Mouse (Mus musculus): ENCODE measurements around the gene Mamdc2.

- TF ChIP-seq CTCF (IDR thresholded peaks at IDR 0.05; ENCODE audit: low read depth, low read length) (no peak), POLR2A (IDR thresholded peaks at IDR 0.05; ENCODE audit: borderline replicate concordance, low read depth, low read length) (no peak)
These were observed 151.1 kb downstream of the Mamdc2 start for GRCm38 (mm10) chr19:23297191-23297590.
